ENCODE assay signal across 9 mouse cellular contexts in the genomic region with DNA sequence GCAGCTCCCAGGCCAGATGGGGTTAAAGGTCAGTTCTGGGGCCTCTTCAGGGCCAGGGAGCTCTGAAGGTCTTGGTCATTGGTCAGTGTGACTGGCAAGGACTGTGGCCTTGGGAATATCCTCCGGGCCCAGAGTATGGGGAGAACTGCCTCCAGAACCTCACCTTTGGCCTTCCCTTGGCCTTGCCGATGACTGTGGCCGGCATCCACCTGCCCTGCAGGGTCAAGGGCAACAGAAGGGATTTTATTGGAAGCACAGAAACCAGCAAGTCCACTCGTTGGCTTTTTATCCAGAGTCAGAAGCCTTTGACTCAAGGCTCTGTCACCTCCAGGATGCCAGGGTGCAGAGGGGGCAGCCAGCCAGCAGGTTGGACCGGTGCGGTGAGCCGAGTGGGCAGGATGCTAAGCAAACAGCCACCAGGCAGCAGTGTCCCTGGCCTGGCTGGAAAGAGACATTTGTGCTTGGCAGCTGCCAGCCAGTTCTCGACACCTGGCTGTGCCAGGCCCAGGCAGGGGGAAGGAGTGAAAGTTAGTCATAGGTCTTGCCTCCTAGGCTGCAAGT.
DNase-seq lines count a peak whose midpoint lies in the region; ATAC-seq and TF ChIP-seq lines count a peak whose summit lies in the region.
"Had no signal": no experiment of that assay in that cellular context is flagged by ENCODE, and none has a peak within 500 bp of the region (broad histone marks: within the 10 kb centered on the region; RNA-seq: fewer than 3 reads in every experiment).

No protein-coding gene starts in this region.

- no peak overlapping the region for H3K9ac ChIP-seq in hindbrain, embryonic 14.5 days
- H3K9ac ChIP-seq in intestine, postnatal 0 days (ENCODE audit: low read depth, low read length): no peak overlapping the region

- no peak overlapping the region; the same call in 1 of the 2 replicates for H3K4me3 ChIP-seq in hindbrain, embryonic 10.5 days
- H3K4me3 ChIP-seq in hindbrain, embryonic 14.5 days (replicated peaks; ENCODE audit: low read length): no peak overlapping the region
- no peak overlapping the region for H3K4me3 ChIP-seq in intestine, postnatal 0 days (ENCODE audit: low read depth, low read length)

- H3K9me3 ChIP-seq in hindbrain, embryonic 10.5 days: no peaks in the 10 kb centered on the region
- no peaks in the 10 kb centered on the region for H3K9me3 ChIP-seq in hindbrain, embryonic 14.5 days (ENCODE audit: control insufficient read depth, low read length)
- H3K9me3 ChIP-seq in intestine, postnatal 0 days (ENCODE audit: control insufficient read depth): no peaks in the 10 kb centered on the region

- no peak for ATAC-seq in hindbrain, embryonic 14.5 days (ENCODE audit: low FRiP score)
- ATAC-seq in intestine, postnatal 0 days: no peak
- ATAC-seq: inflammation-experienced regulatory T-cells, adult 6 months had no signal

- H3K4me1 ChIP-seq in hindbrain, embryonic 10.5 days (replicated peaks): peaks cover 98% of the 10 kb centered on the region
- H3K4me1 ChIP-seq in hindbrain, embryonic 14.5 days (replicated peaks; ENCODE audit: control insufficient read depth, insufficient read depth, low read length): peaks cover 73% of the 10 kb centered on the region
- peaks cover 37% of the 10 kb centered on the region for H3K4me1 ChIP-seq in intestine, postnatal 0 days (replicated peaks; ENCODE audit: control insufficient read depth, insufficient read depth, low read length)

- WGBS in hindbrain, embryonic 10.5 days: 72% methylated on average over 8 of the region's 8 CpGs
- 76% methylated on average over 8 of the region's 8 CpGs for WGBS in hindbrain, embryonic 14.5 days
- 73% methylated on average over 8 of the region's 8 CpGs for WGBS in intestine, postnatal 0 days

- H3K36me3 ChIP-seq in hindbrain, embryonic 10.5 days: no peaks in the 10 kb centered on the region
- no peaks in the 10 kb centered on the region for H3K36me3 ChIP-seq in hindbrain, embryonic 14.5 days (replicated peaks; ENCODE audit: control insufficient read depth, insufficient read depth)
- no peaks in the 10 kb centered on the region for H3K36me3 ChIP-seq in intestine, postnatal 0 days (ENCODE audit: control insufficient read depth, insufficient read depth)

- no peak for DNase-seq in hindbrain, embryonic 10.5 days (ENCODE audit: low spot score)
- no peak for DNase-seq in hindbrain, embryonic 14.5 days (ENCODE audit: low spot score)
- DNase-seq in cerebellum, adult 9-10 months: peak; percentile 73
- peak; percentile 47 for DNase-seq in lung, postnatal 14 days
- DNase-seq in left cerebral cortex, postnatal 25 days (ENCODE audit: low spot score in 2 of 2): no peak
- DNase-seq in frontal cortex, postnatal 14 days (ENCODE audit: low spot score in 2 of 2): no peak
- no peak for DNase-seq in natural killer cell, adult 2 months (ENCODE audit: low spot score in 2 of 2)

- TF ChIP-seq CTCF in intestine, postnatal 0 days (IDR thresholded peaks at IDR 0.05; ENCODE audit: low read depth): 0 out of 2 replicates have a peak, but pooled peaks have one; percentile 20

- peak overlapping the region; percentile 35; the same call in 1 of the 2 replicates for H3K27ac ChIP-seq in hindbrain, embryonic 10.5 days
- no peak overlapping the region for H3K27ac ChIP-seq in hindbrain, embryonic 14.5 days
- H3K27ac ChIP-seq in intestine, postnatal 0 days (ENCODE audit: low read depth, low read length): no peak overlapping the region

- H3K27me3 ChIP-seq in hindbrain, embryonic 10.5 days (ENCODE audit: insufficient read depth, poor library complexity, severe bottlenecking): peaks cover 68% of the 10 kb centered on the region
- no peaks in the 10 kb centered on the region for H3K27me3 ChIP-seq in hindbrain, embryonic 14.5 days (ENCODE audit: control insufficient read depth, insufficient read depth, low read length)
- H3K27me3 ChIP-seq in intestine, postnatal 0 days (replicated peaks; ENCODE audit: control insufficient read depth, insufficient read depth, low read length): no peaks in the 10 kb centered on the region

- intact Hi-C loops in left cerebral cortex, postnatal 25 days (cut with DNase I): no loop called here

- H3K4me2 ChIP-seq in hindbrain, embryonic 14.5 days (replicated peaks): no peak overlapping the region
- no peak overlapping the region for H3K4me2 ChIP-seq in intestine, postnatal 0 days (replicated peaks; ENCODE audit: low read depth)

Comparison
In these comparisons a context has a peak if more than half of its experiments do, and no peak if none do; other contexts are left out.
1. DNase-seq: peak in cerebellum, adult 9-10 months (single experiment) and lung, postnatal 14 days (single experiment); none in hindbrain, embryonic 10.5 days (single experiment), hindbrain, embryonic 14.5 days (single experiment), left cerebral cortex, postnatal 25 days (0 of 2), frontal cortex, postnatal 14 days (0 of 2) and natural killer cell, adult 2 months (0 of 2).